In genomic region chr2:180920810-180921400, GRCm38 (mm10) we compare ENCODE assay signal across 8 mouse cellular contexts. TPM values are rescaled to one million over a fixed set of nuclear protein-coding genes. Genes with fewer than 3 reads are reported as not detected.
DNase-seq lines count a peak whose midpoint lies in the region; ATAC-seq lines count a peak whose summit lies in the region.

TSS of gene Ythdf1 (minus strand) at chr2:180920949.

- ATAC-seq in CD4-positive, CD25-positive, alpha-beta regulatory T cell, adult 4 months, result peak; percentile 90
- ATAC-seq in heart, embryonic 14.5 days (ENCODE audit: insufficient number of reproducible peaks, insufficient read depth, low FRiP score, low read depth), result peak; percentile 95
- ATAC-seq in liver, embryonic 13.5 days (ENCODE audit: low read depth), result peak; percentile 95
- peak; percentile 95 for ATAC-seq in stomach, embryonic 16.5 days (ENCODE audit: insufficient read depth, low FRiP score)

- no peaks in the 10 kb centered on the region for H3K27me3 ChIP-seq in heart, embryonic 14.5 days (ENCODE audit: control insufficient read depth, insufficient read depth, low read length)
- H3K27me3 ChIP-seq in liver, embryonic 13.5 days, result no peaks in the 10 kb centered on the region
- no peaks in the 10 kb centered on the region for H3K27me3 ChIP-seq in stomach, embryonic 16.5 days (ENCODE audit: control insufficient read depth, insufficient read depth, low read length)

- H3K4me3 ChIP-seq in heart, embryonic 14.5 days (ENCODE audit: control insufficient read depth in 1 of 2, insufficient read depth in 1 of 2, low read depth in 1 of 2, low read length in 2 of 2), result peak within 1 kb of the TSS; percentile 87 to 92
- peak within 1 kb of the TSS; percentile 100 for H3K4me3 ChIP-seq in liver, embryonic 13.5 days (replicated peaks)
- peak within 1 kb of the TSS; percentile 100 for H3K4me3 ChIP-seq in stomach, embryonic 16.5 days (replicated peaks; ENCODE audit: low read length)

- H3K4me1 ChIP-seq in heart, embryonic 14.5 days (ENCODE audit: control insufficient read depth in 2 of 2, insufficient read depth in 2 of 2, low read length in 2 of 2), result peaks cover 2 to 13% of the 10 kb centered on the region in 2 experiments
- H3K4me1 ChIP-seq in liver, embryonic 13.5 days (replicated peaks), result peaks cover 36% of the 10 kb centered on the region
- H3K4me1 ChIP-seq in stomach, embryonic 16.5 days (ENCODE audit: control insufficient read depth, insufficient read depth, low read length), result peaks cover 18% of the 10 kb centered on the region

- H3K4me2 ChIP-seq in heart, embryonic 14.5 days (ENCODE audit: low read length), result peak within 1 kb of the TSS; percentile 70
- H3K4me2 ChIP-seq in liver, embryonic 13.5 days, result peak within 1 kb of the TSS; percentile 86
- H3K4me2 ChIP-seq in stomach, embryonic 16.5 days (ENCODE audit: low read depth, low read length), result peak within 1 kb of the TSS; percentile 88

- WGBS in heart, embryonic 14.5 days, result under 1% methylated on average over 55 of the region's 56 CpGs
- 1% methylated on average over 45 of the region's 56 CpGs for WGBS in liver, embryonic 13.5 days (ENCODE audit: insufficient replicate concordance)
- WGBS in stomach, embryonic 16.5 days, result under 1% methylated on average over 51 of the region's 56 CpGs

- H3K9ac ChIP-seq in heart, embryonic 14.5 days (ENCODE audit: low read length), result peak within 1 kb of the TSS; percentile 99
- peak within 1 kb of the TSS; percentile 100 for H3K9ac ChIP-seq in liver, embryonic 13.5 days
- H3K9ac ChIP-seq in stomach, embryonic 16.5 days (ENCODE audit: low read length), result peak within 1 kb of the TSS; percentile 100

- peak within 1 kb of the TSS; percentile 36 to 72 for H3K27ac ChIP-seq in heart, embryonic 14.5 days (replicated peaks in 1 of 2; ENCODE audit: control insufficient read depth in 1 of 2, insufficient read depth in 1 of 2, low read depth in 2 of 2, low read length in 2 of 2)
- H3K27ac ChIP-seq in liver, embryonic 13.5 days, result peak within 1 kb of the TSS; percentile 86
- peak within 1 kb of the TSS; percentile 72 for H3K27ac ChIP-seq in stomach, embryonic 16.5 days (ENCODE audit: low read length)

- peaks cover 31% of the 10 kb centered on the region for H3K36me3 ChIP-seq in heart, embryonic 14.5 days (ENCODE audit: control insufficient read depth, insufficient read depth, low read length)
- H3K36me3 ChIP-seq in liver, embryonic 13.5 days, result peaks cover 28% of the 10 kb centered on the region
- H3K36me3 ChIP-seq in stomach, embryonic 16.5 days (ENCODE audit: control insufficient read depth, insufficient read depth, low read length), result peaks cover 10% of the 10 kb centered on the region

- H3K9me3 ChIP-seq in heart, embryonic 14.5 days (ENCODE audit: control insufficient read depth, low read length), result no peaks in the 10 kb centered on the region
- H3K9me3 ChIP-seq in liver, embryonic 13.5 days (replicated peaks), result no peaks in the 10 kb centered on the region
- H3K9me3 ChIP-seq in stomach, embryonic 16.5 days (replicated peaks; ENCODE audit: control insufficient read depth, low read length), result no peaks in the 10 kb centered on the region

- DNase-seq in c-Kit-negative CD71-positive TER-119-positive erythroid progenitor cells, embryonic 14.5 days (ENCODE audit: low read depth, low spot score), result peak; percentile 96
- peak; percentile 65 for DNase-seq in fibroblast of lung, adult 2 months (ENCODE audit: low read depth)
- DNase-seq in kidney, postnatal 14 days, result peak; percentile 98
- DNase-seq in liver, embryonic 13.5 days, result peak; percentile 98
- DNase-seq in neural tube, embryonic 10.5 days (ENCODE audit: extremely low spot score, low spot score), result peak; percentile 99

RNA-seq across cellular contexts. Expression of gene Ythdf1, which starts in this region (rescaled TPM):
- 1 to 10 TPM; 7.5 to 9.2 TPM for polyA plus RNA-seq in CD4-positive, CD25-positive, alpha-beta regulatory T cell, adult 4 months (2017; shearing (Covaris generic))
- polyA plus RNA-seq in heart, embryonic 14.5 days (2014; fragmentation: Nextera tagmentation; extraction: Ambion mirVana), result 42.6 and 45.7 TPM in 2 replicates
- 27.2 and 27.8 TPM in 2 replicates for polyA plus RNA-seq in liver, embryonic 13.5 days (2015; fragmentation: Nextera tagmentation; extraction: Ambion mirVana)
- polyA plus RNA-seq in stomach, embryonic 16.5 days (2015; fragmentation: Nextera tagmentation; extraction: Ambion mirVana), result 10.9 and 11.6 TPM in 2 replicates

Comparison
In these comparisons a context has a peak if more than half of its experiments do, and no peak if none do; other contexts are left out.
1. Peak in every context shown above with its lines: DNase-seq, ATAC-seq, H3K4me3 ChIP-seq and H3K27ac ChIP-seq.